Mouse (Mus musculus): ENCODE results near the gene Lmx1a. TPM values are rescaled to one million over a fixed set of nuclear protein-coding genes. Genes with fewer than 3 reads are reported as not detected.

Lmx1a gene
- total RNA-seq (2021) = under 1 TPM; 0.15 to 0.21 TPM
- long read RNA-seq, experiment 1 = 0 reads
- long read RNA-seq, experiment 2 = 0 reads

DNA sequence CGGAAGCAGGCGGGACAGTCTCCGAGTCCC lies at the start of gene Lmx1a:
Gene Lmx1a, plus strand, starts transcription at position 6 of the 30 bp plus-strand sequence.
- DNase-seq = no peak

DNA sequence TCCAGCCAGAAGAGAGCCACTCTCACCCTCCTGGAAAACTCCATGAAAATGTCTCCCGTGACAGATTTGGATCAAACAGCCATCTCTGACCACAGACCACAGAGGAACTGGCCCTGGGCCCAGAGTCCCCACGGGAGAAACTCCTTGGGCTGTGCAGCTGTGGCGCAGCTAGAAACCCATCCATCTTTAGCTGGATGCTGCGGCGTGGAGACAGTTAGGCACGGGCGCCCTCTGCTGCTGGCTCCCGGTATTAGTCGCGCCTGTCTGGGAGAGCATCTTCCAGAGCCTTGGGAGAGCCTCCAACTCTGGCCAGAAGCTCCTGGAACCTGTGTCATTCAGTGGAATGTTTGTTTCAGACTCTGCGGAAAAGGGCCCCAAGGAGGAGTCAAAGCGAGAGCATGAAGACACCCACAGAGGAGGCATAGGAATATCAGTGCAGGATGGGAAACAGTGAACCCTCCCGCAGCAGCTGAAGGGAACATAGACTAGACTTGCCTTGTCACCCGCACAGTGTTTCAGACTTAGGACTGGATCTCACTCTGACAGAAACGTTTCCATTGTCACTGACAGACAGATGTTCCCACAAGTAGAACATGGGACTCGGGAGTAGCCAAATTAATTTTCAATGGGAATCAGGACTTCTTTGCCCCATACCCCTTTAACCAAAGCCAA lies 44.0 kb upstream of the Lmx1a start:
- peak; percentile 94 for DNase-seq

DNA sequence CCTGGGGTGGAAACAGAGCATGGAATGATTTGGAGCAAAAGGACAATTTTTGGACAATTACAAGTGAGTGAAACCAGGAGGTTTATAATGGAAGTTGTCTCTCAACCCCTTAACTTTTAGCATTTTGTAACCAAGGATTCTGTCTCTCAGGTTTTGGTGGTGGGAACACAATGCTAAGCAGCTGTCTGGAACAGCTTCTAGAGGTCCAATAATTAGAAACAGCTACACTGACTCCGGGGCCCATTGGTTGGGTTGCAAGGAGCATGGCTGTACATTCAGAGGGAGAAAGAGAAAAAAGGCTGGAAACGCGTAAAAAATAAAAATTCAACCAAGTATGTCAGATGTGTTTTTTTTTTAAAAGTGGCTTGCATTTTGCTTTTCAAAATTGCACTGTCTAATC lies 40.4 kb upstream of the Lmx1a start:
- DNase-seq = no peak

DNA sequence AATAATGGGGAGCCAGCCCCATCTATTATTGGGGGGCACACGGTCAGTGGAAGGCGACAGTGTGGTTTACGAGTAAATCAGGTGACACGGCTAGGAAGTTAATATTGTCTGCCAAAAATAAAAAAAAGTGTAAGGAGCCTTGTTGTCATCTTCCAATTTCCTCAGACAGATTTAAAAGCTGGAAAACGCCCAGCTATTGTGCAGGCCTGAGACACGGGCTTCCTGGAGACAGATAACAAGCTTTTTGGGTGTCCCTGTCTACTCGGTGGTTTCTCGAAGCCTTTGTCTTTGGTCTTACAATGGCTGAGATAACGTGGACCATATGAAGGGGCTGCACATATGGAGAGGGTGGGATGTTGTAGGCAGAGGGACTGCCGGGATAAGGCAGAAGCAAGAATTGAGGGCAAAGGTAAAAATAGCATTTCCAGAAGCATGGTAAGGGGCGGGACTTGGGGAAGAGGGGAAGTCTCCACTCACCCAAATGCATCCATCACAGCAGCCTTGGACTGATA lies 39.9 kb upstream of the Lmx1a start:
- peak; percentile 15 for DNase-seq

DNA sequence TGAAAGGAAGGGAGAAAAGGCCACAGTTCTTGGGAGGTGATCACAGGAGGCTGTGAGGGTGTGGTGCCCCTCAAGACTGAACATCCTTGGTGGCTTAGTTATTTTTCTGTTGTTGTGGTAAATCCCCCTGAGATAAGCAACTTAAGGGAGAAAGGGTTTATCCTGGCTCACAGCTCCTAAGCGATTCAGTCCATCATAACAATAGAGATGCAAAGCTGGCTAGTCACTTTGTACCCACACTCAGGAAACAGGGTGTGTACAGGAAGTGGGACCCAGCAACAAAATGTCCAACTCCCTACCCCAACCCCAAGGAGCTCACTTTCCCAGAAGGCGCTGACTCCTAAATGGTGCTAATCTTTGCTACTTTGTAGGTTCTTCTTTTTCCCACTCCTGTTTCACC lies 36.7 kb upstream of the Lmx1a start:
- no peak for DNase-seq

DNA sequence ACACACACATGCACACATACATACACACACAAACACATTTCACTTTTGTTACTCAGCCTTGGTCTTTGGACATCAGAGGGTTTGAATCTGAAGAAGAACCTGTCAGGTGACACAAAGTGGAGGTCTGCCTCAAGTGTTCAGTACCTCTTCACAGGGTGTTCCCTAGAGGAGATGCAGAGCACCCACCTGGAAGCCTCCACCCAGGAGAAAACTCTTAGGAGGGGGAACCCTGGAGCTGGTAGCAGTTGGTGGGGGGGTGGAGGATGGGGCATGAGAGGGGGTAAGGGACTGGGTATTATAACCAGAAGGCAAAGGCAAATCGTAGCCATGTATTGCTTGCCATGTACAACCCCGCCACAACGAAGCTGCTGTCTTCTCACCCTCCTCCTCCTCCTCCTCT lies 30.0 kb upstream of the Lmx1a start:
- DNase-seq = no peak

DNA sequence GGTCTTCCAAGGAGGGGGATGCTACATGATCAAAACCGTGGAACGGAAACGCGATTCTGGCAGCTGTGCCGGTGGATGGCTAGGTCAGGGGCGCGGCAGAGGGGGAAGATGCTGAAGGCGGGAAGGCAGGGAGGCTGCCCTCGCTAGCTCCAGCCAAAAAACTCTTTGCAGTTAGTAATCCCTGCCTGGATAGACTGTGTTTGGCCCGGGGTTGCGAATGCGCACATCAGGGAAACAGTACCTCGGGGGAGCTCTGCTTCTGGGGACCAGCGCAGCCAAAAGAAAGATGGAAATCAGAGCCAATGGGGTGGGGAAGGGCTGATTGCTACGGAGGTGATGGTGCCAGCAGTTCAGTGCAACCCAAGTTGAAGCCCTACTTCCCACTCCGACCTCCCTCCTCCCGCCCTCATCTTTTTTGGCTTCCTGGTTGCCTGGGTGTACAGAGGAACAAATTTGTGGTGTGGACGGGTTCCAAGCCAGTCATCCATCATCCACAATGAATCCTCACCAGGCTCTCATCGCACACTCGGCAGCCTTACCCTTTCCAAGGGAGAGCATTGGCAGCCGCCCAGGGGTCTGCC lies 28.4 kb upstream of the Lmx1a start:
- peak; percentile 82 for DNase-seq

DNA sequence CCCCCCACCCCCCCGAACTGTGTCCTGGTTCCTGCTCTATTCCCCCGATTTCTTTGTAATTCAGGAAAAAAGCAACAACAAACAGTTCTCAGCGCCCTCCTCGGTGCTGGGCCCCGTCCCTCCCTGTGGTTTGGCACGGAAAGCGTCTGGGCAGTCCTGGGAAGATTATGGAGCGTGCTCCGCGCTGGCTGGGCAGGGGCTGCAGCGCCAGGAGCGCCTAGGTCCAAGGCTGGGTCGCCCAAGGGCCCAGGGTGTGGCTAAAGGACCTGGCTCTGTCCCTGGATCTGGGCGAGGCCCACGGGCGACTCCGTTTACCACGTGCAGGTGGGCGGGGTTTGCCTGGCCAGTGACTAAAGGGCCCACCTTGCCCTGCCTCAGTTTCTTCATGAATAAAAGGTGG lies 27.9 kb upstream of the Lmx1a start:
- no peak for DNase-seq

DNA sequence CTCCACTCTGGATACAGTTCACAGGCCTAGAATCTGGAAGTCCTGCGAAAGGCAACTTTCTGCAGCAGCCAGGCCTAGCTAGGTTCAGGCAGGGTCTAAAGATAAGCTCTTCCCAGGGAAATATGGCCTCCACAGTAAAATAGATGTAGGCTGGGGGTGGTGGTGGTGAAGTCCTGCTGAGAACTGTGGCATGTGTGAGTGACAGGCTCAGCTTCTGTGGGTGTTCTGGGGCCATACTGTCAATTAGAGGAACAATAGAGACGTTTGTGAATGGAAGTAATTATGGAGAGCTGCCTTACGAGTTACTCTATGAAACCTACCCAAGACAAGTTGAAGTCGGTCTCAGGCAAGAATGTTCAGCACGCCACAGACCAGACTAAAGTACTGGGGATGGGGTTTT lies 25.9 kb upstream of the Lmx1a start:
- DNase-seq = no peak

DNA sequence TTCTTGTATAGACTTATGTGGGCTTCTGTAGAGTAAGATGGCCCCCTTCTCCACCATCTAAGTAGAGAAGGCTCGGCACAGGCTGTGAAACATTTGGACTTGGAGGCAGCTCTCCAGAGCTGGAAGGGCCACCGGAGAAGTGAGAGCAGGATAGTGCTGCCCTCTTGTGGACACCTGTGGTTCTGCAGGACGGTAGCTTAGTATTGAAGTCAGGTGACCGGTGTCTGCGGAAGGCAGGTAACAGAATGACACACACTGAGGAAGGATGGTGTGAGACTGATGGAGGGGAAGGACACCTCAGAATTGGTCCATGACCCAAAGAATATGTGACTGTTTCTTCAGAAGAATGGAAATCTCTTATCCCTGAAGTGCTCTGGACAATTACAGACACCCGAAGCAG lies 19.2 kb upstream of the Lmx1a start:
- DNase-seq = peak; percentile 72

DNA sequence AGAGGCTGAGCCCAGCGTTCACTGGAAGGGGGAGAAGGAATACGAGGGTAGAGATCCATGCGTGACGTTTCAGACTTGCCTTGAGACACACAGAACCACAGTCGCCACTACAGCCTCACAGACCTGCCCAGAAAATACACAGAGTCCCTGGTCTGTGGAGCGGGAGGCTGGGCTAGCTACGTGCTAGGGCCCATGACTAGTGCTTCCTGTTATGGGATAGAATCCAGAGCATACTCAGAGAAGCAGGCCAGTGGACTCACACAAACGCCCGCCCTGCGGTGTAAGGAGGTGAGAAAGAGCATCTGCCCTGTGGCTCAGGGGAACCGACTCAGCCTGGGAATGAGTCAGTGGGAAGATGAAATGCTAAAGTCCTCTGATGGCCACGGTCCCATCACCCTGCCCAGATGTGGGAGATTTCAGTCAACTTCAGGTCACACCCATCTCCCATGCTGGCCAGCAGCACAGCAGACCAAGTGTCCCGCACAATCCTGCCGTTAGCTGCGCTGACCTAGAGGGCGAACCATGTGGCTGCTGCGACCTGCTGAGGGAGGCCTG lies 16.5 kb upstream of the Lmx1a start:
- no peak for DNase-seq

DNA sequence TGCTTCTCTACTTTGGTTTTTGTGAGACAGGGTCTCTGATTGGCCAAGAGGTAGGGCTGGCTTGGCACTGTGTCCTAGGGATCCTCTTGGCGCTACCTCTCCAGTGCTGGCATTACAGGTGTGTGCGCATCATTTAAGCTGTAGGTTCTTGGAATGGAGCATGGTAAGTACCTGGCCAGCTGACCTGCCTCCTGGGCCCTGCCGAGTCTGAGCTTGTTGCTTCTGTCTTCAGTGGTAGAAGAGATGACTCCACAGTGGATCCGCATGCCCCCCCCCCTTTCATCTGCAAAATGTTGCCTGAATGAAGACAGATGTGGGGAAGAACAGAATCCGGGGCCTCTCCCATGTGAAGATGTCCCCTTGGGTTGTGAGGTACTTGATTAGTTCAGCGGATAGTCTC lies 10.0 kb upstream of the Lmx1a start:
- no peak for DNase-seq

DNA sequence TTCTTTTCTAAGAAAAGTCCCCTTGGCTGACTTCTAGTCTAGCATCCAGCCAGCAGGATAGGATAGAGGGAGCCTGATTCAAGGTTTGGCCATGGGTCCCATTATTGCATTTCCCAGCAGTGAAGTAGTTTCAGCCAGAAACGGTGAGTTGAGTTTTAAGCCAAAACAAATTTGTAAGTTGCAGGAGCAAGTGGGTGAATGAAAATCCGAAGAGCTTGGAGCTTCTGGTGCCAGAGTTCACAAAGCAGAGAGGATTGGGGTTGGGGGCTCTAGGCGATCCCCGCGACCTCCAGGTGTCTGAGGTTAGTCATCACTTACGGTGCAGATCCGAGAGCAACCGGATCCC lies 1.1 kb upstream of the Lmx1a start:
- no peak for DNase-seq

DNA sequence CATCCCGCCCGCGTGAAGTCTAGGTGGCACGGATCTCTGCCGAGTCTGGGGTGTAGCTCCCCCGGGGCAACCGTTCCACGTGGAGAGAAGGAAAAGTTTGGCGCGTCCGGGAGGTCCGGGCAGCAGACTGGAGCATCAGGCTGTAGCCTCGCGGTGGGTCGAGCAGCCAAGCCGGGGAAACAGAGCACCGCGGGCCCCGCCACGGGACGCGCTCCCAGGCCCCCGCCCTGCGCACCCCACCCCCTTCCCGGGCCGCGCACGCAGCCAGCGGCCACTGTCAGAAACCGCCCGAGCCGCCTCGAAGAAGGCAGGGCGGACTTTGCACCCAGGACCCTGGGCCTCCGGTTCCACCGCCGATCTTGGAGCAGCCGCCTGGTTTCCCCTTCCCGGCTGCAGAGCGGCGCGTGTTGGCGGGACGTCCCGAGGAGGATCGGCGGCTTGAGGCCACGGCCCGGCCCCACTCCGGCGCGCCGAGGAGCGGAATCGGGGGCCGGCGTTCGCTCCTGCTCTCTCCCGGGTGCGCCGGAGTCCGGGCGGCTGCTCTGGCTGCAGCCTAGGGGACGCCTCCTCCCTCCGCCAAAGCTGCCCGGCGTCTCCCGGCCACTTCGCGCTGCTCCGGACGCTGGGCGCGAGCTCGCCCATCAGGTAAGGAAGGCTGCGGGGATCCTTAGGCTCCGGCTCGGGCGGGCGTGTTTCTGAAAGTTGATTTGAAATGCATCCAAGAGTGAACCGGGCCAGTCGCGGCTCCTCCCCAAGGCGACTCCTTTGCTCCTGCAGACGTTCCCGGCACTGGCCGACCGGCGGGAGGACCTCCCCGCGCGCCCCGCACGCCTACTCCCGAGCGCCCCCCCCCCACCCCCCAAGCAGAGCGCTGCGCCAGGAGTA lies 448 bp upstream of the Lmx1a start:
- peak; percentile 51 for DNase-seq

DNA sequence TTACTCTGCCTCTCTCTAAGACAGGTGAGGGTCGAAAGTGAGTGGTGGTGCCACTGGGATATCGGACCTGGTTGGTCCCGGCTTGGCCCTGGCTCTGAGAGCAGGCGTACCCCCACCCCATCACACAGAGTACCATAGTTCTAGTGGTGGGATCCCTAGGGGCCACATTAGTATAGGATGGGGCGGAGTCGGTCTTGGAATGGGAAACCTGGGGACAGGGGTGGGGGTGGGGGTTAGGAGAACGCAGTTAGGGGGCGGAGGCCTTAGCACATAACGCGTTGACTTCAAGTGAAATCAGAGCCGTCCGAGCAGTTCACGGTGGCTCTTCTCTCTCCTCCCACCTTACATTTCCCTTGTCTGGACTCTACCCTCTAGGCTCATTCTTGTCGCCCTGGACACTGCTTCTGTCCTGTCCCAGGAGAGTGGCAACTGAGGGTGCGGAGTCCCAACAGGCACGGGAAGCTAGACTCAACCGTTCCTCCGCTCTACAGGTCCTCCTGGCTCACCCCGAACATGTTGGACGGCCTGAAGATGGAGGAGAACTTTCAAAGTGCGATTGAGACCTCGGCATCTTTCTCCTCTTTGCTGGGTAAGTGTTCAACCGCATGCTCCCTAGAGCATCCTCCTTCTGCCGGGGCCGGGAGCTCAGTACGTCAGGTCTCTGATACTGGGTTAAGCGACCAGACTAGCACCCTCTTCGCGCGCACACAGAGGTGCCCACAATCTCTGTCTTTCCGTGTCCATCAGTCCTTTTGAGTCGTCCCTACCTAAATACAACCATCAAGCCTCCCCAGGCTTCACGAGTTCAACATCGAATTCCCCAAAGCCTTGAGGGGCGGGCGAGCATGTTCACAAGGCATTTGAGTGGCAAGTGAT lies 463 bp downstream of the Lmx1a start:
- DNase-seq = no peak

DNA sequence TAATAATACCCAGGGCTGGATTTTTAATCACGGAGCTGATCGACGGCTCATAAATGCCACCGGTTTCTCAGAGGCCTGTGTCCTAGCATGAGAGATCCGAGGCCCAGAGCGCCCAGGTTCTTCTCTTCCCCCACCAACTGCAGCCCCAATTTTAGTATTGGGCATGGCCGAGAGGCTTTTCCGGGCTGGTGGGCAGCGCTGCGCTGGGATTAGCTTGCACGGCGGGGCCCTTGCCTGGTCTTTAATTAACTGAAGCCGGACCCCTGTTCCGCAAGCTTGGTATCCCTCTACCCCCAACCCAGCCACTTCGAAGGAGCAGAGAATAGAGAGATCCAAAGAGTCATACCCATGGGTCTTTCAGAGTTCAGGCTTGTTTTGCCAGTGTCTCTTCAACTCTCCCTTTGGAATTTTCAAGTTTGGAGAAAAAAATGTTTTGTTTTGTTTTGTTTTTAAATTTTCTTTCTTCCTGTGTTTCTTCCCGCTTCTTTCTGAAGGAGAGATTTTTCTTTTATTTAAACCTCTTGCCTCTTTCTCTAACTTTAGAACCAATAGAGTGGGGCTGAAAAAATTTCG lies 1.2 kb downstream of the Lmx1a start:
- no peak for DNase-seq

DNA sequence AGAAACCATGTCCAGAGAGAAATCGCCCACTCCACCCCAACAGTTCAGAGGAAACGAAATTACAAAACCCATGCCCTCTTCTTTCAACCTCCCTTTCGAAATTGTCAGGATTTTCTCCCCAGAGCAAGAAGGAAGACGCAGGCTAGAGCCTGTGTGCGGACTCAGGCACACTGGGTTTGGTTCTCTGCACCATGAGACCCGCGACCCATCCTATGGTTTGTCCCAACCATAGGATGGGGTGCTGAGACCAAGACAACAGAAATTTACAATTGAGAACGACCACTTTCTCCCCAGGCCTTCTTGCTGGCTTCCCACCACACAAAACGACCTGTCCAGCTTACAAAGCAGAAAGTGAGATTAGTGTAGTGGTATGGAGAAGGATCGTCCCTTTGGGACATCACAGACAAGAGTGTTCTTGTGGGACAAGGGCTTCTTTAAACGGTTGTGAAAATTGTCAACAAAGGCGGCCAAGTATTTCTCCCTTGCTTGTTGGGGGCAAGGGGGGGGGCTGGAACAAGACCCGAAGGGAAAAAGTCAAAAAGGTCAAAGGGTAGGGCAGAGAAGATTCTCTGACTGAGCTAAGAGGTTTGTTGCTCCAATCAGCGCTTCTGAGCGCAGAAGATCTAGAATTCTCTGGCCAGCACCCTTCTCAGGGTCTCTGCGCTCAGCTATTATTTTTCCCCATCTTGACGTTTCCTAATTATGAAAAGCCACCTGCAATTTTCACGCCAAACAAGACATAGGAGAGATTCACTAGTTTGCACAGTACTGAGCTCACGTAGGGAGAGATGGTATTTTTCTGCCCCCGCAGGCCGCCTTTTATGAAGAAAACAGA lies 1.9 kb downstream of the Lmx1a start:
- no peak for DNase-seq

DNA sequence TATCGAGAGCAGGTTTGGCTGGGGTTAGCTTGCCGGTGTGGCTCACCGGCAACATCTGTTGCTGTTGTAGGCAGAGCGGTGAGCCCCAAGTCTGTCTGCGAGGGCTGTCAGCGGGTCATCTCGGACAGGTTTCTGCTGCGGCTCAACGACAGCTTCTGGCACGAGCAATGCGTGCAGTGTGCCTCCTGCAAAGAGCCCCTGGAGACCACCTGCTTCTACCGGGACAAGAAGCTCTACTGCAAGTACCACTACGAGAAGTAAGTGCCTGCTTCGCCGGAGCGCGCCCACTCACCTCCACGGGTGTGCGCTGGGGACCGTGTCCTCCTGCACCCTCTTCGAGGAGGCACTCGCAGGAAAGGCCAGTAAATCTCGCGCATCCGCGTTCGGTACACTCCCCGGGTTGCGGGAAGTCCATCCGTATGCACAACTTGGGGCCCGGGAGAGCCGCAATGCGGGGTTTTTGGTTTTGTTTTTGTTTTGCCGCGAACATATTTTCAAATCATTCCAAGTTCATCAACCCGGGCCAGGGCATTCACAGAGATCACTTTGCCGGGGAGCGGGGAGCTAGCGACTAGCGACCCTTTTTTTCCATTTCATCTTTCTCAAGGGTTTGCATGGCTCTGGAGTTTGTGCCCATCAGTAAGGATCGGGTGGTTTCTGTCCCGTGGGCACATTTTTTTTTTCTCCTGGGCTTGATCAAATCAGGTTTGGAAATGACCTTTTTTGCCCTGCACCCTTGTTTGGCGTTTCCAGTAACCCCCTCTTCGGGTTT lies 3.1 kb downstream of the Lmx1a start:
- no peak for DNase-seq

DNA sequence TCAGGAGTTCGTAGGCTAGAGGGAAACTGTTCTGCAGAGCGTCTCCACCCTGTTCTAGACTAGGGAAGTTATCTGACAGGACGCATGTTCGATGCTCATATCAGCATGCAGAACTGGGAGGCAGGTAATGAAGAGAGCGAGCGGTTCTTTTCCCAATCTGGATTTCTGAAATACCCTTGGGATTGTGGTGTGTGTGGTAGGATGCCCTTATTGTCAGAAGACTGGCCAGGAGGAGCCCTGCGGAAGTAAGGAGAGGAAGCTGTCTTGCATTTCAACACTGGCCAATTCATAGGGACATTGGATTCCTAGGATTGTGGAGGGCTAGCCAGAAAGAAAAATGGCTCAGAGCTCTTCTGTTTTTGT lies 3.6 kb downstream of the Lmx1a start:
- no peak for DNase-seq

DNA sequence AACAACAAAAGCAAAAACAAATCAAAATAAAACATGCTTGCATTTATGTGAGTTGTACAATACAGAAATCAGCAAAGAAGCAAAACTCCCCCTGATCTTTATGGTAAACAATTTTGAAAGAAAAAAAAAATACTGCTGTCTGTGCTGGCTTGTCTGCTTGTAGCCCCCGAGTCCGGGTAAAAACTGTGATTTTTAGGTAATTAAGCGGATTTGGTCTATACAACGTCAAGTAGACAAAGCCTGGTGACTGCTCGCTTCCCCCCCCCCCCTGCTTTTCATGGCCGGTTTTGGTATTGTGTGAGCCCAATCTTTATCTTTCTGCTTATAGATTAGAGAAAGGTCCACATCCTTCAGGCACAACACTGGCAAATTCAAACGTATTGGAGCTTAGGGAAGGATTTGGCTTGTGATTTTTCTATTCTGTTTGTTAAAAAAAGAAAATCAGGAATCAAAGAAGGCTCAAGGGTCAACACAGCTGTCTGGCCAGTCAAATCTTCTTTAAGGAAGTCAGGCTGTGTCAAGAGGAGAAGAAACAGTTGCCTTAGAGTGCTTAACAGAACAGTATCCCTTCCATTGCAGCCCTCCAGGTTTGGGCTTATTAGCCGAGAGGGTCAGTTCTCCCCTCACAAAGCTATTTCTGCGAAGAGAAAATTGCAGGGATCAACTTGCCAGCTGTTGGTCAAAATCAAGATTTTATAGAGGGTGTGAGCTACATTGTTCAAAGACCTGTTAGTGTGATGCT lies 4.6 kb downstream of the Lmx1a start:
- no peak for DNase-seq
